Mouse (Mus musculus): ENCODE measurements around the gene Olfr1320. TPM values are rescaled to one million over a fixed set of nuclear protein-coding genes. Genes with fewer than 3 reads are reported as not detected.
"Not testable (repeated sequence)": the region's sequence is repeated elsewhere in the genome, so short reads cannot be mapped to it uniquely, and the experiment has no call there.

The Olfr1320 gene
- not detected for total RNA-seq (2021)
- long read RNA-seq, experiment 1: 0 reads
- long read RNA-seq, experiment 2: 0 reads

DNA sequence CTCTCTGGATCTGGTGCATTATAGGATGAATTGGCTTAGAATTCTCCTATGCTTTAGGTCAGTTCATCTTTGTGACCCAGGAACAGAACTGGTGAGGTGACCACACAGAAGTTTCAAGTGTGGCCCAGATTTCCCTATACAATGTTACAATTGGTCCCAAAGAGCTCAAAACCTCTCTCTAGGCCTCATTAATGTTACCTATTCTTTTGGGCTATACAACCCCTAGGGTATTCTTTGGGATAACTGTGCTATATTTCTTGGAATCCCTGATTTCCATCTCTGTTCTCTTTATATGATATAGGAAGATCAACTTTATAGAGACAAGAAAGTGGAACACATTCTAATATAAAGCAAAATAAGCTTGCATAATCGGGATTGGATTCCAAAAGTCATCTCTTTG is at the start of gene Olfr1320:
Gene Olfr1320, plus strand, starts transcription at position 301 of the 400 bp plus-strand sequence.
- DNase-seq (ENCODE audit: low spot score in 2 of 2): no peak

DNA sequence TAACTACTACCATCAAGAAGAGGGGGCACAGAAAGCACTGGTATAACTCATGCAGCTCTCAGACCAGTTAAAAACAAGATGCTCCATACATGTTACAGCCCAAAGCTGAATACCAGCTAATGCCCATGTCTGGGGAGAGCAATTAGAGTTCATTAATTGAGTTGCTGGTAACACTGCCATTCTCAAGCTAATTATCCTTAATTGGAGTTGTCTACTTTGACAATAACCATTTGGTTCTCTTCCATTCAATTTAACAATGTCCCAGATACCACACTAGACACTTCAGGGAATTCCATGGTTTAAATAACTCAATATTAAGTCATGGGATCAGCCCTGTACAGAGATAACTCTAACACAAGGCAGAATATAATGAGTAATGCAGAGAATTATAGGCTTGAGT is 44.6 kb upstream of the Olfr1320 start:
- DNase-seq (ENCODE audit: low spot score in 2 of 2): no peak

DNA sequence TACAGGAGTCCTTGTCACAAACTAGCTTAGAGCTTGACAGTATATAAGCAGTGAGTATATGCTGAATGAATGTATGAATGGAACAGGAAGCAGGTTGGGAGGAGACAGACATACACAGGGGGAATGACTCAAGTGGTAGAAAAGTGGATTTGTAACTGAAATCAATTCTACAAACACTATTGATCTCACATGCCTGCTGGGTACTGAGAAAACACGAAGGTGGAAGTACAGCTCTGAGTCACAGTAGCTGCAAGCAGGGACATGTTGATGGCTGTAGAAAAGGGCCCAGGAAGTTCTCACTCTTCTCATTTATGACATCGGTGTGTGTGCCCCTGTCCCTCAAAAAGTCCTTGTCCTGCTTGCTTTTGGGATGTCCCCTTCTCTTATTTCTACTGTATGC is 40.9 kb upstream of the Olfr1320 start:
- no peak for DNase-seq (ENCODE audit: low spot score in 2 of 2)

DNA sequence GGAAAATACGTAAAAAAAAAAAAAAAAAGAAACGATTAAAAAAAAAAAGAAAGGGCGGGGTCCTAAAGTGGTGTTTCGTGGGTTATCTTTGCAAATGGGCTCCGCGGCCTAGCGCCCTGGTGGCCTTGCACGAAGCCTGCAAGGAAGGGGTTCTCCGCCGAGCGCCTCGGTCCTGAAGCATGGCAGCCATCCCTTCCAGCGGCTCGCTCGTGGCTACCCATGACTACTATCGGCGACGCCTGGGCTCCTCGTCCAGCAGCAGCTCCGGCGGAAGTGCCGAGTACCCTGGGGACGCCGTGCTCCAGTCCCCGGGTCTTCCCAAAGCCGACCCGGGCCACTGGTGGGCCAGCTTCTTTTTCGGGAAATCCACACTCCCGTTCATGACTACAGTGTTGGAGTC is 11.4 kb upstream of the Olfr1320 start:
- DNase-seq (ENCODE audit: low spot score in 2 of 2): not testable (repeated sequence)

Other genes starting within 250 kb of the Olfr1320 start
- 1 to 10 TPM; 2.2 to 4.7 TPM for gene Arhgap36, start 208.4 kb upstream of the Olfr1320 start, total RNA-seq (2021)
- not detected for gene Olfr1321, start 62.7 kb downstream of the Olfr1320 start, total RNA-seq (2021)
- gene Igsf1, start 125.4 kb downstream of the Olfr1320 start, total RNA-seq (2021): 1 to 10 TPM in 1 of 2 experiments, under 1 TPM in 1; 0.99 to 1.9 TPM
- gene Olfr1322, start 219.2 kb downstream of the Olfr1320 start, total RNA-seq (2021): not detected

Measured in adrenal gland, adult 18-20 months (tissue).